Mouse (Mus musculus) midbrain, embryonic 12.5 days (tissue): Measurements from ENCODE around the gene Syn3. TPM values are rescaled to one million over a fixed set of nuclear protein-coding genes. Genes with fewer than 3 reads are reported as not detected.

Experiments used
- ATAC-seq: fragments of 200-750 bp; cut with Nextera tagmentation; 2 replicates; pipeline ENCODE4 v1.8.0; 2017; ENCODE audit warnings: low read depth, moderate TSS enrichment, moderate library complexity; ENCODE audit not compliant: low FRiP score
- H3K27ac ChIP-seq: fragments of 300-500 bp; sonication (generic); replicated peaks from 2 replicates; pipeline ENCODE4 v1.5.1; 2016; ENCODE audit warnings: mild to moderate bottlenecking
- H3K27me3 ChIP-seq: fragments of 300-500 bp; sonication (generic); 2 replicates; pipeline ENCODE4 v1.6.1; 2016; ENCODE audit warnings: mild to moderate bottlenecking
- H3K36me3 ChIP-seq: fragments of 300-500 bp; sonication (generic); 2 replicates; pipeline ENCODE4 v1.6.1; 2016
- H3K4me1 ChIP-seq: fragments of 300-500 bp; sonication (generic); 2 replicates; pipeline ENCODE4 v1.6.1; 2016
- H3K4me2 ChIP-seq: fragments of 300-500 bp; sonication (generic); replicated peaks from 2 replicates; pipeline ENCODE4 v1.6.1; 2016; ENCODE audit warnings: mild to moderate bottlenecking, moderate library complexity
- H3K4me3 ChIP-seq: fragments of 300-500 bp; sonication (generic); 2 replicates; pipeline ENCODE4 v1.5.1; 2016; ENCODE audit warnings: mild to moderate bottlenecking
- H3K9ac ChIP-seq: fragments of 300-500 bp; sonication (generic); replicated peaks from 2 replicates; pipeline ENCODE4 v1.6.1; 2016; ENCODE audit warnings: mild to moderate bottlenecking, moderate library complexity
- H3K9me3 ChIP-seq: fragments of 300-500 bp; sonication (generic); 2 replicates; pipeline ENCODE4 v1.6.1; 2016; ENCODE audit warnings: mild to moderate bottlenecking
- WGBS: fragments of 180-500 bp; shearing (Covaris S2); methylation state at CpG from one replicate; pipeline ENCODE4 v1.1.7; 2016; 5-methylcytosine and 5-hydroxymethylcytosine counted together
- polyA plus RNA-seq: library from polyadenylated mRNA; unstranded; fragments of >200 nt; fragmentation: Nextera tagmentation; extraction: Ambion mirVana; gene quantifications from 2 replicates; pipeline ENCODE4 v1.2.1, GENCODE M21; 2016

The Syn3 gene
- polyA plus RNA-seq, 1 experiment from 2014 or later, result 7.3 TPM

DNA sequence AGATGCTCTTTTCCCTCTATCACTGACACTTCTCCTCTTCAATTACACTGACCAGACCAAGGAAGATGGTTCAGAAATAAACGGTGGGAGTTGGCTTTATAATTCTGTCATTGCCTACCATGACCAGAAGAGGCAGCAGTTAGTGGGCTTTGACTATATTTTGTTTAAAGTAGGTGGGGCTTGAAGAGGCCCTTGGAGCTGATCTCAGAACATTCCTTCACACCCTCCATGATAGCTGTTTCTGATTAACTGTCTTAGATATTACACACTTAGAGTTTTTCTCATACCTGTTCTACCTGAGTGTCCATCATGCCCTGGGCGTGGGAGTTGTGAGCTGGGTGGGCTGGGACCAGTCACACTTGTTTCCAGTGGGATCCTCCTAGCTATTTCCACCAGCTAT lies 170.0 kb downstream of the Syn3 start:
- H3K36me3 ChIP-seq, result no peaks in the 10 kb centered on the region
- no peak for ATAC-seq
- H3K27ac ChIP-seq, result no peak overlapping the region
- no peak overlapping the region for H3K4me2 ChIP-seq
- 82% methylated on average over 2 of the region's 2 CpGs for WGBS
- no peaks in the 10 kb centered on the region for H3K9me3 ChIP-seq
- peaks cover 3% of the 10 kb centered on the region; the same call in 1 of the 2 replicates for H3K4me1 ChIP-seq
- H3K9ac ChIP-seq, result no peak overlapping the region
- no peak overlapping the region for H3K4me3 ChIP-seq
- no peaks in the 10 kb centered on the region for H3K27me3 ChIP-seq

DNA sequence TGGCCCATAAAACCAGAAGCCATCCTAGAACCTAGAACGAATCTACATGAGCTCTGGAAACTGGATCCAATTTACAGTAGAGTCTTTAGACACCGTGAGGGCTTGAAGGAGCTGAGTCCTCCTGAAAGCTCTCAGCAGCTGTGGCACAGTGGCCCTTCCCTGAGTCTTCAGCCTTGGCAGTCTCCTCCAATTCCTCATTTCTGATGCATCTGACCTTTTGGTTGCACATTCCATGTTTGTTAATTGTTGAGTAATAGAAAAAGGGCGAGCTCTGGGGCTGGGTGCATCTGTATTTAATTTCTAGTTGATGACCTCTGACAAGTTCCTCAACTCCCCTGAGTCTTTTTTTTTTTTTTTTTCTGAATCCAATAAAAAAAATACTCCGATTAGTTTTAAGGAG lies 170.6 kb downstream of the Syn3 start:
- Histone ChIP-seq H3K27ac (no peak overlapping the region), H3K9me3 (no peaks in the 10 kb centered on the region), H3K27me3 (no peaks in the 10 kb centered on the region; the same call in 1 of the 2 replicates), H3K36me3 (no peaks in the 10 kb centered on the region), H3K4me2 (no peak overlapping the region), H3K4me3 (no peak overlapping the region), H3K4me1 (peaks cover 3% of the 10 kb centered on the region; the same call in 1 of the 2 replicates), H3K9ac (no peak overlapping the region)
- ATAC-seq, result no peak
- 89% methylated on average over 4 of the region's 4 CpGs for WGBS

DNA sequence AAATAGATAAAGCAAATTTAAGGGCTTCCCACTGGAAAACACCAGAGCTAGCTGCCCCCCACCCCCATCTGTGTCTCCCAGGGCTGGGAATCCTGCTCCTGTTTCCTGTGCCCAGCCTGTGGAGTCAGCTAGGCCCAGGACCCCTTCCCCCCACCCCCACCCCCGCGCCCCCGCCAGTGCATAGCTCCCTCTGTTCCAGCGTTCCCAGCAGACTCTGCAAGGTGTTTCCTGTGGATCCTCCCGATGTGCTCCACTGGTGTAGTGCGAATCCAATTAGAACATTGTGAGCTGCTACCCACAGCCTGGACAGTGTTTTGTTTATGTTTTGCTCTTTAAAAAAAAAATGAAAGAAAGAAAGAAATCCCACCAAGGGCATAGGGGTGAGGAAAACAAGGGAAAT lies 173.4 kb downstream of the Syn3 start:
- Histone ChIP-seq H3K36me3 (no peaks in the 10 kb centered on the region), H3K4me2 (no peak overlapping the region), H3K9me3 (no peaks in the 10 kb centered on the region), H3K4me1 (peaks cover 7% of the 10 kb centered on the region; the same call in 1 of the 2 replicates), H3K27ac (no peak overlapping the region), H3K4me3 (no peak overlapping the region), H3K9ac (no peak overlapping the region), H3K27me3 (no peaks in the 10 kb centered on the region; the same call in 1 of the 2 replicates)
- ATAC-seq, result no peak
- WGBS, result 38% methylated on average over 6 of the region's 6 CpGs

DNA sequence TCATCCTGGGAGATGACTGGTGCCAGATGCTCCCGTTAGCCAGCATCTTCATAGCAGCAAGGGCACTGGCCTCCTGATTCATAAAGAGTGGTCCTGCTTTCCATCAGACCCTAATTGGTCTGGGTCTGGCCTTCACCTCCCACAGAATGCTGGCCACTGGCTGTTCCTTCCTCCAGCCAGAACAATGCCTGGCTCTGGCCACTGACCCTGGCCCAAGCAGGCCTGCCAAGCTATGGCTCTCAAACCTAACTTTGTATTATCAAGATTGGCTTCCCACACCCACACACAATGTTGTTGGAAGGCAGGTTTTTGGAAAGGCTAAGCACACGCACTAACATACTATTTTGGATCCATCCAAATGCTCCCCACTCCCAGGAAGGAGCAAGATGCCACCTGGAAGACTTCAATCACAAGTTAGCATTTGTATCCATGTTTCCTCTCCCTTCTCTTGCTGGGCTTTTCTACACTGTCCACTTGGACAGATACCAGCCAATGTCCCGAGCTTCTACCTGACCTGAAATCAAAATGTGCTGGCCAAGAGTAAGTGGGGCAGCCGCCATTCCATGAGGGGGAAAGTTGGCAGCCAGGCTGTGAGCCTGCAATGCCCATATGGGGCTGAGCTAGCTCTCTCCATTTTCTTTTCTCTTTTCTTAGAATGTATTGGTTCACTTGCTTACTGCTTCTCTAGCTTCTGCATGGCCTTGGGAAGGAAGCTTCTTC lies 175.3 kb downstream of the Syn3 start:
- H3K27ac ChIP-seq, result no peak overlapping the region
- peaks cover 20% of the 10 kb centered on the region for H3K4me1 ChIP-seq
- no peaks in the 10 kb centered on the region for H3K36me3 ChIP-seq
- H3K9ac ChIP-seq, result no peak overlapping the region
- H3K9me3 ChIP-seq, result no peaks in the 10 kb centered on the region
- 90% methylated on average over 4 of the region's 4 CpGs for WGBS
- no peak for ATAC-seq
- no peak overlapping the region for H3K4me2 ChIP-seq
- H3K27me3 ChIP-seq, result no peaks in the 10 kb centered on the region; the same call in 1 of the 2 replicates
- H3K4me3 ChIP-seq, result no peak overlapping the region

DNA sequence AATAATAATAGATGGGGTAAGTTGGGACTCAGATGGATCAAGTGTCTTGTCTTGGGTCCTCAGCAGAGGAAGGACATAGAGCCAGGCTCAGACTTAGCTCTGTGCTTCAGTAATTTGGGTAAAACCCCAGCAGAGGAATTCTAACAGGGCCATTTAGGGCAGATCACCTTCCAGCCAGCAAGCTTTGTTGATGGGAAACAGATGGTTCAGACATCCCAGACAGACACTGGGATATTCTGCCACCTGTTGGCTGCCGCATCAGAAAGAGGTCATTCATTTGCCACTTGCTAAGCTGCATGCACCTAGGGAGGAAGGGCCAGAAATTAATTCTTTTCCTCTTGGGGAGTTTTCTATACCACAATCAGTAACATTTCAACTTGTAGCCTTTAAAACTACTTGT lies 176.7 kb downstream of the Syn3 start:
- H3K4me1 ChIP-seq, result peaks cover 20% of the 10 kb centered on the region
- 65% methylated on average over 1 of the region's 1 CpGs for WGBS
- no peaks in the 10 kb centered on the region for H3K36me3 ChIP-seq
- H3K9ac ChIP-seq, result no peak overlapping the region
- H3K4me2 ChIP-seq, result no peak overlapping the region
- no peaks in the 10 kb centered on the region; the same call in 1 of the 2 replicates for H3K27me3 ChIP-seq
- H3K27ac ChIP-seq, result no peak overlapping the region
- no peaks in the 10 kb centered on the region for H3K9me3 ChIP-seq
- H3K4me3 ChIP-seq, result no peak overlapping the region
- no peak for ATAC-seq

DNA sequence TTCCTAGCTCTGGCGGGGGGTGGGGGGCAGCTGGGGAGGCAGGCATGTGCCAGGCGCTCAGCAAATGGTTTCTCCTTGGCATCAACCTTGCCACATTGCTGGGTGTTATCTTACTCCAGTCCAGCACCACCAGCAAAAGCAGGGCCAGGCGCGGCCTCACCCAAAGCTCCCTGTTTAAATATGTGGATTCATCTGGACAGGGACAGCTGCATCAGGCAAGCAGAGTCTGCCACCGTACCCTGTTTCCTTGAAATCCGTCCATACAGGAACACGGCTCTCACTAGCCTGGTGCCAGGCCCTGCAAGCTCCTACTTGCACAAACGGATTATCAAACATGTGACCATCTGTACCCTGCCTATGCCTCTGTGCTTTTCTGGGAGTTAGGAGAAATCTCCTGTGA lies 177.5 kb downstream of the Syn3 start:
- H3K36me3 ChIP-seq, result no peaks in the 10 kb centered on the region
- H3K27me3 ChIP-seq, result no peaks in the 10 kb centered on the region; the same call in 1 of the 2 replicates
- no peak for ATAC-seq
- H3K4me3 ChIP-seq, result no peak overlapping the region
- peaks cover 20% of the 10 kb centered on the region for H3K4me1 ChIP-seq
- no peaks in the 10 kb centered on the region for H3K9me3 ChIP-seq
- H3K9ac ChIP-seq, result no peak overlapping the region
- no peak overlapping the region for H3K4me2 ChIP-seq
- WGBS, result 84% methylated on average over 8 of the region's 8 CpGs
- no peak overlapping the region for H3K27ac ChIP-seq

DNA sequence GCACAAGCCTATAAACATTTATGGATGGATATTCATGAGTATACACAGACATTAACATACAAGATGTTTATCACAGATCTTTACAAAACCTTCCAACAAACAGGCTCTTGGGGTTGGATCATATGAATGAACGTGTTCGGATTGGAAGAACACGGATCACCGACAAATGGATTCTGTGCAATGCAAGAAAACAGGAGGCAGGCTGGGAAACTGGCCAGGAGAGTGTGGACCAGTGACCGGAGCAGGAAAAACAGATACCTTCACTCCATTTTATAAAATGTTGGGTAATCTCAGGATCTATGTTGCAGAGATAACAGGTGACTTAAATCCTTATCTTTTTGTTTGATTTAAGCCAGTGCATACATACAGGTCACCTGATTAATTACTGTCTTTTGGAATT lies 178.5 kb downstream of the Syn3 start:
- WGBS, result 83% methylated on average over 5 of the region's 5 CpGs
- no peak for ATAC-seq

DNA sequence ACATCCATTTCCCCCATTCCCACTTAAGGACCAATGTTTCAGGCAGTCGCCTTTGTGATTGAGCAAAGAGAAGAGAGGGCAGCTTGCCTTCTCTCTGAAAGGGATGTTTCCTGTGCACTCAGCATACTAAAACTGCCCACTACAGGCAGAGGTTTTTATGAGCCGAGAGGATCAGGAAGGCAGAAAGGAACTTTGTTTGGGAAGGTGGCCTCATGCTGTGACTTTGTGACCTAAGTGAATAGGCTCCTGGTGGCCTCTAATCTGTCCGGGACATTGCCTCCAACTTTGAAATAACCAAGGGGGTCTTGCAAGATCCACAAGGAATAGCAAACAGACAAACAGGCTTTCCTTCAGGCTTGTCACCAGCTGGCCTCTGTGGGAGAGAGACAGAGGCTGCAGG lies 179.2 kb downstream of the Syn3 start:
- peaks cover 20% of the 10 kb centered on the region for H3K4me1 ChIP-seq
- no peak for ATAC-seq
- no peak overlapping the region for H3K4me3 ChIP-seq
- no peak overlapping the region for H3K27ac ChIP-seq
- no peaks in the 10 kb centered on the region for H3K9me3 ChIP-seq
- no peaks in the 10 kb centered on the region for H3K36me3 ChIP-seq
- H3K9ac ChIP-seq, result no peak overlapping the region
- H3K27me3 ChIP-seq, result no peaks in the 10 kb centered on the region; the same call in 1 of the 2 replicates
- H3K4me2 ChIP-seq, result no peak overlapping the region
- 5% methylated on average over 3 of the region's 3 CpGs for WGBS

More for the DNA sequence above, 178.5 kb downstream of the Syn3 start:
- Histone ChIP-seq H3K4me2 (no peak overlapping the region), H3K9me3 (no peaks in the 10 kb centered on the region), H3K4me3 (no peak overlapping the region), H3K9ac (no peak overlapping the region), H3K4me1 (peaks cover 20% of the 10 kb centered on the region), H3K36me3 (no peaks in the 10 kb centered on the region), H3K27me3 (no peaks in the 10 kb centered on the region; the same call in 1 of the 2 replicates), H3K27ac (no peak overlapping the region)

DNA sequence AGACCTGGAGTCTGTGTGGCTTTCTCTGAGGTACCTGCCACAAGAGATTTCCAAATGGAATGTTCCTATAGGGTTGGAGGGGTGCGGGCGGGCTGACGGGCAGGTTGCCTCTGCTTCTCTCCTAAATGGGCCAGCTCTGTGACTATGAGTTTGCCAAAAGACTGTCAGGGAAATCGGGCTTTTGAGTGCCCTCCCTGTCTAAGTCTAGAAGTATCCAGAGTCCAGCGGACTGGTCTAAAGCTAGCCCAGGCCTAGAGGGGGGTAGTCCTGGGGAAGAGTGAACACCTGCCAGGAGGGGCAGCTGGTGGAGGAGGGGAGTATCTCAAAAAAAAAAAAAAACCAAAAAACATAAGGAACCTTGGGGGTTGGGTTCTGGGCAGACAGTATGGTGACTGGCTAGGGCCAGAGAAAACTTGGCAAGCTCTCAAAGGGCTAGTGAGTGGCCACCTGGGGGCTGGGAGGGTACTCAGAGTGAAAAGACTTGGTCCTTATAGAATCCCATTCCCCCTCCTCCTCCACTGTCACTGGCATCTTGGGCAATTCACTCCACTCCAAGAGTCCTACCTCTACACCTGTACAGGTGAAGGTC lies 180.1 kb downstream of the Syn3 start:
- Histone ChIP-seq H3K4me3 (no peak overlapping the region), H3K27me3 (no peaks in the 10 kb centered on the region; the same call in 1 of the 2 replicates), H3K27ac (no peak overlapping the region), H3K4me2 (no peak overlapping the region), H3K9me3 (no peaks in the 10 kb centered on the region), H3K36me3 (no peaks in the 10 kb centered on the region), H3K9ac (no peak overlapping the region), H3K4me1 (peaks cover 20% of the 10 kb centered on the region)
- 81% methylated on average over 5 of the region's 5 CpGs for WGBS
- no peak for ATAC-seq

DNA sequence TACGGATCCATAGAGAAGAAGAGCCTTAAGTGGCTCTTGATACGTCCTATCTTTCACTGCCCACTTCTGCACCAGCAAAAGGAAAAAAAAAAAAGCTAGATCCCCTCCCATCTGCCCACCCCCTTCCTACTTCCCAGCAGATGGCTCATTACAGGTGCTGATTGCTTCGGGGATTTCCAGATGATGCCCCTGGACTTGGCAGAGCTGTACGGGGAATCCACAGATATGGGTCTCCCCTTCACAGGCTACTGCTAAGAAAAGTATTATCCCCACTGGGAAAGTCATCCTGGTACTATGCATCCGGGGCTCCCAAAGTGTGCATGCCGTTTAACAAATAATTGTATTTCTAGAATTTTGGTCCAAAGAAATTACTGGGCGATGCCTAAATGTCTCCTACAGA lies 181.1 kb downstream of the Syn3 start:
- H3K9ac ChIP-seq, result no peak overlapping the region
- peaks cover 20% of the 10 kb centered on the region for H3K4me1 ChIP-seq
- H3K27ac ChIP-seq, result no peak overlapping the region
- H3K36me3 ChIP-seq, result no peaks in the 10 kb centered on the region
- WGBS, result 80% methylated on average over 7 of the region's 7 CpGs
- no peaks in the 10 kb centered on the region for H3K9me3 ChIP-seq
- no peak for ATAC-seq
- no peaks in the 10 kb centered on the region for H3K27me3 ChIP-seq
- H3K4me3 ChIP-seq, result no peak overlapping the region
- H3K4me2 ChIP-seq, result no peak overlapping the region

DNA sequence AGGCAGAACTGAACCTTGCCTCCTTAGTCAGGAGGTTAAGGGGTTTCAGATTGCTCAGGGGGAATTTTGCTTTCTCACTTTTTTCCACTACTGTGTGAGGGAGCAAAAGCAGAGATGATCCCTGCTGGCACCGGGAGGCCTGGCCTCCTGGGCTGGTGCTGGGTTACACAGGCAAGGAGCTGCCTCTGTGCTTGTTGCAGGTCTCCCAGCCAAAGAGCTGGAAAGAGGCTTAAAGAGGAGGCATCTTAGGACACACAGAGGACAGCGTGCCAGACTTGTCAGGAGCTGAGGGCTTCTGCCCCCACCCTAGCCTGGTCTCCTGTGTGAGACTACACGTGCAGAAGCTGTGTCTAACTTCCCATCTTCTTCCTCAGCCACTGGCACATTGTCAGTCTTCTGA lies 183.2 kb downstream of the Syn3 start:
- Histone ChIP-seq H3K27ac (no peak overlapping the region), H3K4me1 (peaks cover 13% of the 10 kb centered on the region), H3K4me2 (no peak overlapping the region), H3K9ac (no peak overlapping the region), H3K36me3 (no peaks in the 10 kb centered on the region), H3K9me3 (no peaks in the 10 kb centered on the region), H3K4me3 (no peak overlapping the region), H3K27me3 (no peaks in the 10 kb centered on the region)
- 56% methylated on average over 3 of the region's 3 CpGs for WGBS
- no peak for ATAC-seq

DNA sequence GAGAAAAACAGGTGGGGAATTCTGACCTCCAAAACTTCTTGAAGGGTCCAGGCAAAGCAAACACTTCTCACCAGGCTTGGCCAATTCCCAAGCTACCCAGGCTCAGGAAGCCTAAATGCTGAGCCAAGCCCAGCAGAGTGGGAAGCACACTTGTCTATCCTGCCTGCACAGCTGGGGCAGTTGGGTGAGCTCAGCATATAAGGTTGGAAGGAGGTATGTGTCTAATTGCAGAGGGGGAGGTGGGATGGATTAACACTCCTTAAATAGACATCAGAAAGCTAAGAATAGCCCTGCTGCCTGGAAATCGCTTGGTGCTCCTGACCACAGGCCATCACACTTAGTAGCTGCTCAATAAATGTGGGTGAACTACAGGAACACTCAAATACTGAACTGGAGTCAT lies 185.2 kb downstream of the Syn3 start:
- Histone ChIP-seq H3K4me3 (no peak overlapping the region), H3K4me2 (no peak overlapping the region), H3K27me3 (no peaks in the 10 kb centered on the region), H3K36me3 (no peaks in the 10 kb centered on the region), H3K4me1 (no peaks in the 10 kb centered on the region), H3K27ac (no peak overlapping the region), H3K9ac (no peak overlapping the region), H3K9me3 (no peaks in the 10 kb centered on the region)
- no peak for ATAC-seq
- WGBS, result 74% methylated on average over 1 of the region's 1 CpGs
